Mouse (Mus musculus) kidney, adult 2 months (tissue): ENCODE results near the gene Gm49321.

Source experiments
- CTCF ChIP-seq: fragments of 200-500 bp; conservative IDR thresholded peaks from 2 replicates; pipeline ENCODE4 v1.5.1; 2011; ENCODE audit warnings: low read depth, mild to moderate bottlenecking, control low read depth, low read length, moderate library complexity, mixed read lengths; ENCODE audit not compliant: insufficient read depth, insufficient read length
- POLR2A ChIP-seq: fragments of 200-500 bp; IDR thresholded peaks from one replicate; pipeline ENCODE4 v1.6.1; 2011; ENCODE audit warnings: low read depth, low read length, control low read depth

GRCm38 (mm10) chr12:73953420-73954186 is 16.1 kb downstream of the Gm49321 start:
- no peak for TF ChIP-seq CTCF
- TF ChIP-seq POLR2A, result no peak
